ENCODE assay signal across 18 mouse cellular contexts in genomic region chr5:21703708-21704107, GRCm38 (mm10). TPM values are rescaled to one million over a fixed set of nuclear protein-coding genes. Genes with fewer than 3 reads are reported as not detected.
"Had no signal": no experiment of that assay in that cellular context is flagged by ENCODE, and none has a peak within 500 bp of the region (broad histone marks: within the 10 kb centered on the region; RNA-seq: fewer than 3 reads in every experiment).

No protein-coding gene starts in this region.

- H3K36me3 ChIP-seq: kidney, embryonic 15.5 days; limb, embryonic 15.5 days; liver, embryonic 12.5 days; midbrain, embryonic 13.5 days; neural tube, embryonic 15.5 days had no signal

- H3K9ac ChIP-seq: kidney, embryonic 15.5 days; limb, embryonic 15.5 days; liver, embryonic 12.5 days; lung, embryonic 14.5 days; midbrain, embryonic 13.5 days; neural tube, embryonic 15.5 days had no signal

- H3K27me3 ChIP-seq: kidney, embryonic 15.5 days; limb, embryonic 15.5 days; liver, embryonic 12.5 days; megakaryocyte, embryonic 14.5 days; midbrain, embryonic 13.5 days; neural tube, embryonic 15.5 days had no signal

- H3K9me3 ChIP-seq: limb, embryonic 15.5 days; liver, embryonic 12.5 days; midbrain, embryonic 13.5 days; neural tube, embryonic 15.5 days had no signal

- DNase-seq: kidney, postnatal 14 days; layer of hippocampus, postnatal 36 days; lung, embryonic 14.5 days; lung, postnatal 10 days; lung, postnatal 4 days; right cerebral cortex, adult 18-20 months; right cerebral cortex, postnatal 25 days; thymus, adult 18-20 months; thymus, postnatal 14 days had no signal

- ATAC-seq: liver, embryonic 12.5 days; midbrain, embryonic 13.5 days had no signal

- H3K27ac ChIP-seq: kidney, embryonic 15.5 days; limb, embryonic 15.5 days; midbrain, embryonic 13.5 days; neural tube, embryonic 15.5 days had no signal

- H3K4me1 ChIP-seq: limb, embryonic 15.5 days had no signal

- H3K4me3 ChIP-seq: kidney, embryonic 15.5 days; limb, embryonic 15.5 days; liver, embryonic 12.5 days; megakaryocyte, embryonic 14.5 days; midbrain, embryonic 13.5 days; myocyte; neural tube, embryonic 15.5 days had no signal

RNA-seq across cellular contexts. Expression of gene Fbxl13, which starts 58.3 kb away (rescaled TPM):
- polyA plus RNA-seq: limb, embryonic 15.5 days; neural tube, embryonic 11.5 days; small intestine, adult 2 months had no signal
